ENCODE assay signal across 7 mouse cellular contexts in the genomic region with DNA sequence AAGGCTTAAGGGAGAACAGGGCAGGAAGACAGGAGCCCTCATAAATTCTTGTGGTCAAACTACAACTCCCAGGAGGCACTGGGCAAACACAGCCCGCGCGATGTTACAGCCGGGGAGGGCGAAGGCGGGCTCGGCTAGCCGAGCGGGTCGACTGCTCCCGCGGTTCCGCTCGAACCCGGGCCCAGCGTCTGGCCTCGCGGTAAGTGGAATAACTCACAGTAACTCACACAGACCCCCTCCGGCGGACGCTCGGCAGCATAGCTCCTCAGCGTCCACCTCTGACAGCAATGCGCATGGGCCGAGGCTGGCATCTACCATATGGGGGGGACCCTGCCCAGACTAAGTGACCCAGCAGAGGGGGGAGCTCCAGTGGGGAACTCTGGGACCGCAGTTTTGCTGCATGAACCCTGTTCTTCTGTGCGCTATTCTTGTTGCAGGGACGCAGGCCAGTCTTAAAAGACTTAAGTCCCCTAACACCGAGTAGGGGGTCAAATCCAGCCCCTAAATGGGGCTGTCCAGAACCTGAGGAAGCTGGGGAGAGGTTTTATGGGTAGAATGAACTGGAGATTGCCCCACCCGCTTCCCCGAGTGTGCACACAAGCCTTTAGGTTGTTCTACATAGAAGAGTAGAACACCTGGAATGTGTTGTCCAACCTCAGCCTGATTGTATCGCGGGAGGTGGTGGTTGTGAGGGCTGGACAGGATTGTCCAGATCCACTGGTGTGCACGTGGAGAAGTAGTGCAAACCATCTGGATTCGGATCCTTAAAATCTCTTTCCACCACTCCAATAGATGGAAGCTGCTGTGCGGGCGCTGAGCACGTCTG. TPM values are rescaled to one million over a fixed set of nuclear protein-coding genes. Genes with fewer than 3 reads are reported as not detected.
DNase-seq lines count a peak whose midpoint lies in the region; ATAC-seq lines count a peak whose summit lies in the region.

A gene (plus strand): TSS at position 112 of the 826 bp plus-strand sequence.

- H3K36me3 ChIP-seq in embryonic facial prominence, embryonic 10.5 days (replicated peaks), result peaks cover 43% of the 10 kb centered on the region
- H3K36me3 ChIP-seq in limb, embryonic 10.5 days, result peaks cover 42% of the 10 kb centered on the region
- peaks cover 36% of the 10 kb centered on the region for H3K36me3 ChIP-seq in midbrain, embryonic 13.5 days

- ATAC-seq in granulocyte monocyte progenitor cell, adult 5-6 weeks (replicated peaks; ENCODE audit: poor library complexity, severe bottlenecking), result peak; percentile 83
- peak; percentile 95 for ATAC-seq in midbrain, embryonic 13.5 days

- H3K9me3 ChIP-seq in embryonic facial prominence, embryonic 10.5 days, result no peaks in the 10 kb centered on the region
- H3K9me3 ChIP-seq in limb, embryonic 10.5 days (replicated peaks), result no peaks in the 10 kb centered on the region
- H3K9me3 ChIP-seq in midbrain, embryonic 13.5 days, result no peaks in the 10 kb centered on the region

- peak within 1 kb of the TSS; percentile 90 for H3K9ac ChIP-seq in midbrain, embryonic 13.5 days (replicated peaks)

- peak; percentile 85 for DNase-seq in adrenal gland, postnatal 10 days
- peak; percentile 88 for DNase-seq in embryonic facial prominence, embryonic 10.5 days (ENCODE audit: low spot score)
- peak; percentile 74 for DNase-seq in kidney, adult 11 months
- peak; percentile 88 for DNase-seq in limb, embryonic 10.5 days (ENCODE audit: low spot score)
- DNase-seq in spleen, adult 18-20 months, result peak; percentile 58 to 70

- peak within 1 kb of the TSS; percentile 71 for H3K4me3 ChIP-seq in embryonic facial prominence, embryonic 10.5 days
- peak within 1 kb of the TSS; percentile 88 for H3K4me3 ChIP-seq in limb, embryonic 10.5 days
- peak within 1 kb of the TSS; percentile 75 for H3K4me3 ChIP-seq in midbrain, embryonic 13.5 days (replicated peaks)

- peak within 1 kb of the TSS; percentile 87 for H3K4me2 ChIP-seq in midbrain, embryonic 13.5 days (replicated peaks)

- H3K4me1 ChIP-seq in embryonic facial prominence, embryonic 10.5 days, result peaks cover 16% of the 10 kb centered on the region
- H3K4me1 ChIP-seq in limb, embryonic 10.5 days, result peaks cover 17% of the 10 kb centered on the region
- peaks cover 18% of the 10 kb centered on the region for H3K4me1 ChIP-seq in midbrain, embryonic 13.5 days (replicated peaks)

- 8% methylated on average over 38 of the region's 38 CpGs for WGBS in embryonic facial prominence, embryonic 10.5 days
- 8% methylated on average over 38 of the region's 38 CpGs for WGBS in limb, embryonic 10.5 days
- WGBS in midbrain, embryonic 13.5 days, result 9% methylated on average over 38 of the region's 38 CpGs

- H3K27me3 ChIP-seq in embryonic facial prominence, embryonic 10.5 days (replicated peaks; ENCODE audit: low read depth, poor library complexity, severe bottlenecking), result no peaks in the 10 kb centered on the region
- no peaks in the 10 kb centered on the region for H3K27me3 ChIP-seq in limb, embryonic 10.5 days (ENCODE audit: low read depth, poor library complexity, severe bottlenecking)
- H3K27me3 ChIP-seq in midbrain, embryonic 13.5 days, result 0 out of 2 replicates have a peak, but pooled peaks cover 4% of the 10 kb centered on the region

- H3K27ac ChIP-seq in embryonic facial prominence, embryonic 10.5 days (replicated peaks), result peak within 1 kb of the TSS; percentile 95
- peak within 1 kb of the TSS; percentile 95 for H3K27ac ChIP-seq in limb, embryonic 10.5 days
- peak within 1 kb of the TSS; percentile 78 for H3K27ac ChIP-seq in midbrain, embryonic 13.5 days

RNA-seq across cellular contexts. Expression of the gene that starts here (rescaled TPM):
- 100 to 1,000 TPM; 124 to 135 TPM for total RNA-seq in adrenal gland, postnatal 10 days (2021)
- polyA plus RNA-seq in embryonic facial prominence, embryonic 10.5 days (2016; fragmentation: Nextera tagmentation; extraction: Ambion mirVana), result 111 and 119 TPM in 2 replicates
- total RNA-seq in granulocyte monocyte progenitor cell, adult 5-6 weeks (2014; fragmentation: Nextera tagmentation), result 63.3 and 78.0 TPM in 2 replicates
- total RNA-seq in granulocyte monocyte progenitor cell, adult 5-6 weeks (2017), result 38.6 and 50.5 TPM in 2 replicates
- 130 and 137 TPM in 2 replicates for polyA plus RNA-seq in limb, embryonic 10.5 days (2016; fragmentation: Nextera tagmentation; extraction: Ambion mirVana)
- polyA plus RNA-seq in midbrain, embryonic 13.5 days (2015; fragmentation: Nextera tagmentation; extraction: Ambion mirVana), result 74.7 and 74.8 TPM in 2 replicates

Comparison
In these comparisons a context has a peak if more than half of its experiments do, and no peak if none do; other contexts are left out.
1. Peak in every context shown above with its lines: DNase-seq, ATAC-seq, H3K4me3 ChIP-seq and H3K27ac ChIP-seq.